ENCODE assay signal across 10 mouse cellular contexts in the genomic region with DNA sequence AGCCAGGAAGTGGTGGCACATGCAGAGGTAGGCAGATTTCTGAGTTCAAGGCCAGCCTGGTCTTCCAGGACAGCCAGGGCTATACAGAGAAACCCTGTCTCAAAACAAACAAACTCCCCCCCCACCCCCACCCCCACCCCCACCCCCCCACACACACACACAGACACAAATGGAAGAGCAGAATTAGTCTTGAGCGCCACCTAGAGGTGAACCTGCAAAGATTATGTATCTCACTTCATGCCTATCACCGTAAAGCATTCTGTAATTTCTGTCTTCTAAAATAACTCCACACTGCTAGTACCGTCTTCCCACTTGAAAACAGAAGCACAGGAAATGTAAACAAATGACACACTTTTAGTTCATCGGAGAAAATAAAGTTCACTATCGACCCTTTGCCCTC. TPM values are rescaled to one million over a fixed set of nuclear protein-coding genes. Genes with fewer than 3 reads are reported as not detected.
DNase-seq lines count a peak whose midpoint lies in the region; ATAC-seq and TF ChIP-seq lines count a peak whose summit lies in the region.
"Had no signal": no experiment of that assay in that cellular context is flagged by ENCODE, and none has a peak within 500 bp of the region (broad histone marks: within the 10 kb centered on the region; RNA-seq: fewer than 3 reads in every experiment).

No protein-coding gene starts in this region.

- peak; percentile 22 for DNase-seq in kidney, postnatal 14 days
- peak; percentile 54 for DNase-seq in CD4-positive helper T cell, adult 2 months (ENCODE audit: low read depth, low spot score)
- DNase-seq in MEL (ENCODE audit: low read depth, low spot score) = peak; percentile 67
- DNase-seq in embryo, embryonic 10 days (ENCODE audit: low spot score) = peak; percentile 74
- DNase-seq in liver, embryonic 14.5 days (ENCODE audit: low read depth in 3 of 3, low spot score in 3 of 3) = peak; percentile 18 to 26 (median 26)
- no peak for DNase-seq in ovary, adult 18-20 months (ENCODE audit: low spot score)

- H3K4me2 ChIP-seq in kidney, embryonic 15.5 days = no peak overlapping the region
- H3K4me2 ChIP-seq in liver, embryonic 14.5 days (ENCODE audit: low read depth) = no peak overlapping the region
- H3K4me2 ChIP-seq: heart, embryonic 15.5 days had no signal

- no peaks in the 10 kb centered on the region for H3K9me3 ChIP-seq in kidney, embryonic 15.5 days (replicated peaks)
- no peaks in the 10 kb centered on the region for H3K9me3 ChIP-seq in MEL (replicated peaks; ENCODE audit: insufficient read depth, low read length)
- no peaks in the 10 kb centered on the region for H3K9me3 ChIP-seq in liver, embryonic 14.5 days (ENCODE audit: control insufficient read depth, low read length)
- H3K9me3 ChIP-seq: heart, embryonic 15.5 days had no signal

- H3K4me3 ChIP-seq in kidney, embryonic 15.5 days (replicated peaks) = no peak overlapping the region
- no peak overlapping the region for H3K4me3 ChIP-seq in MEL (ENCODE audit: control insufficient read depth in 1 of 2, insufficient read depth in 1 of 2, low read depth in 2 of 2, low read length in 2 of 2)
- H3K4me3 ChIP-seq in liver, embryonic 14.5 days (ENCODE audit: insufficient read depth in 1 of 2, low read depth in 2 of 2, low read length in 2 of 2) = no peak overlapping the region
- H3K4me3 ChIP-seq: heart, embryonic 15.5 days; myocyte had no signal

- no peak for TF ChIP-seq POLR2A in MEL (IDR thresholded peaks at IDR 0.05; ENCODE audit: control insufficient read depth in 1 of 2, insufficient read depth in 1 of 2, low read depth in 1 of 2, low read length in 2 of 2, poor library complexity in 1 of 2)

- H3K9ac ChIP-seq in kidney, embryonic 15.5 days = no peak overlapping the region
- no peak overlapping the region for H3K9ac ChIP-seq in MEL (ENCODE audit: control insufficient read depth, low read depth, low read length, poor library complexity, severe bottlenecking)
- no peak overlapping the region for H3K9ac ChIP-seq in liver, embryonic 14.5 days (replicated peaks)
- H3K9ac ChIP-seq: heart, embryonic 15.5 days had no signal

- H3K4me1 ChIP-seq in kidney, embryonic 15.5 days = no peaks in the 10 kb centered on the region
- no peaks in the 10 kb centered on the region for H3K4me1 ChIP-seq in MEL (ENCODE audit: control insufficient read depth in 1 of 2, insufficient read depth in 2 of 2, low read length in 2 of 2)
- H3K4me1 ChIP-seq in liver, embryonic 14.5 days (replicated peaks; ENCODE audit: control insufficient read depth in 2 of 2, insufficient read depth in 2 of 2, low read length in 1 of 2) = no peaks in the 10 kb centered on the region

- ATAC-seq in kidney, embryonic 15.5 days (replicated peaks; ENCODE audit: low FRiP score) = no peak
- no peak for ATAC-seq in liver, embryonic 14.5 days (ENCODE audit: insufficient read depth)
- no peak for ATAC-seq in monocyte, adult 5-6 weeks (replicated peaks; ENCODE audit: insufficient number of reproducible peaks, low FRiP score, low TSS enrichment, poor library complexity, severe bottlenecking)

- no peak for TF ChIP-seq EP300 in MEL (IDR thresholded peaks at IDR 0.05; ENCODE audit: low read depth in 1 of 2, low read length in 2 of 2)
- no peak for TF ChIP-seq EP300 in liver, embryonic 14.5 days (IDR thresholded peaks at IDR 0.05; ENCODE audit: low read depth)

- H3K27ac ChIP-seq in kidney, embryonic 15.5 days = no peak overlapping the region
- no peak overlapping the region for H3K27ac ChIP-seq in MEL (ENCODE audit: control insufficient read depth, low read depth, low read length)
- no peak overlapping the region for H3K27ac ChIP-seq in liver, embryonic 14.5 days
- H3K27ac ChIP-seq: heart, embryonic 15.5 days had no signal

- peak; percentile 50 for TF ChIP-seq RAD21 in MEL (IDR thresholded peaks at IDR 0.05; ENCODE audit: low read depth, low read length)

- H3K27me3 ChIP-seq in kidney, embryonic 15.5 days = no peaks in the 10 kb centered on the region
- H3K27me3 ChIP-seq in MEL (ENCODE audit: control insufficient read depth in 1 of 2, insufficient read depth in 2 of 2, low read length in 2 of 2) = no peaks in the 10 kb centered on the region
- H3K27me3 ChIP-seq in liver, embryonic 14.5 days (ENCODE audit: control insufficient read depth, insufficient read depth, low read length) = no peaks in the 10 kb centered on the region
- H3K27me3 ChIP-seq: heart, embryonic 15.5 days had no signal

- peaks cover 38% of the 10 kb centered on the region for H3K36me3 ChIP-seq in kidney, embryonic 15.5 days
- H3K36me3 ChIP-seq in MEL (ENCODE audit: control insufficient read depth in 1 of 2, insufficient read depth in 2 of 2, low read length in 2 of 2) = no peaks in the 10 kb centered on the region
- H3K36me3 ChIP-seq in liver, embryonic 14.5 days (replicated peaks; ENCODE audit: control insufficient read depth, insufficient read depth, low read depth) = no peaks in the 10 kb centered on the region
- H3K36me3 ChIP-seq: heart, embryonic 15.5 days had no signal

- TF ChIP-seq CTCF in MEL (IDR thresholded peaks at IDR 0.05 in 2 of 3, conservative IDR thresholded peaks at IDR 0.05 in 1 of 3; ENCODE audit: control insufficient read depth in 1 of 3, insufficient read depth in 1 of 3, low read depth in 2 of 3, low read length in 3 of 3, poor library complexity in 1 of 3, severe bottlenecking in 1 of 3) = peak; percentile 49 to 57 (median 50); a peak in 5 of 6 replicates
- peak; percentile 51; the same call in 1 of the 2 replicates for TF ChIP-seq CTCF in liver, embryonic 14.5 days (IDR thresholded peaks at IDR 0.05; ENCODE audit: low read depth)

- H3K79me2 ChIP-seq in MEL (ENCODE audit: control insufficient read depth, insufficient read depth, low read length, poor library complexity) = no peaks in the 10 kb centered on the region

- 45% methylated on average over 5 of the region's 5 CpGs for WGBS in kidney, embryonic 15.5 days
- 46% methylated on average over 5 of the region's 5 CpGs for WGBS in liver, embryonic 14.5 days (ENCODE audit: insufficient replicate concordance)

TF ChIP-seq in MEL, 35 proteins besides CTCF, POLR2A, EP300 and RAD21:
- TF ChIP-seq CHD2 (IDR thresholded peaks at IDR 0.05; ENCODE audit: low read length) = no peak
- no peak for TF ChIP-seq JUND (IDR thresholded peaks at IDR 0.05; ENCODE audit: low read depth, low read length)
- no peak for TF ChIP-seq E2F4 (IDR thresholded peaks at IDR 0.05; ENCODE audit: borderline replicate concordance, low read depth, low read length)
- no peak for TF ChIP-seq MYB (IDR thresholded peaks at IDR 0.05; ENCODE audit: low read depth, low read length)
- TF ChIP-seq CHD1 (IDR thresholded peaks at IDR 0.05; ENCODE audit: low read depth, low read length) = no peak
- peak; percentile 48 for TF ChIP-seq SMC3 (IDR thresholded peaks at IDR 0.05; ENCODE audit: low read depth, low read length)
- TF ChIP-seq ZC3H11A (IDR thresholded peaks at IDR 0.05; ENCODE audit: low read depth, low read length) = peak; percentile 36; the same call in 1 of the 2 replicates
- no peak for TF ChIP-seq POLR2AphosphoS2 (IDR thresholded peaks at IDR 0.05; ENCODE audit: low read length)
- TF ChIP-seq MAZ (IDR thresholded peaks at IDR 0.05; ENCODE audit: low read depth, low read length) = no peak
- no peak for TF ChIP-seq RCOR1 (IDR thresholded peaks at IDR 0.05; ENCODE audit: low read depth, low read length)
TF ChIP-seq in MEL: peak in this region for 2.

RNA-seq across cellular contexts. Expression of a gene that starts 43.2 kb away (rescaled TPM):
- polyA plus RNA-seq in kidney, embryonic 15.5 days (2015; fragmentation: Nextera tagmentation; extraction: Ambion mirVana) = 9.9 and 13.7 TPM in 2 replicates
- 0.27 and 0.52 TPM in 2 replicates for total RNA-seq in MEL (2012; rRNA removed)
- under 1 TPM in 1 of 2 experiments, not detected in 1; 0.81 TPM for polyA plus RNA-seq in MEL (2012; ENCODE audit: insufficient read depth in 1 of 2, insufficient read length in 2 of 2, low read depth in 1 of 2, low replicate concordance in 2 of 2, missing spikeins in 1 of 2)
- 0.48 and 0.68 TPM in 2 replicates for polyA plus RNA-seq in liver, embryonic 14.5 days (2012; rRNA removed)
- 0.46 and 0.86 TPM in 2 replicates for polyA plus RNA-seq in liver, embryonic 14.5 days (2014; fragmentation: Nextera tagmentation; extraction: Ambion mirVana)
- total RNA-seq in monocyte, adult 5-6 weeks (2017) = 0.29 to 3.3 TPM (median 1.1 TPM) in 3 replicates
